Mouse (Mus musculus): ENCODE results near the gene Lrrc74a. TPM values are rescaled to one million over a fixed set of nuclear protein-coding genes. Genes with fewer than 3 reads are reported as not detected.

Gene Lrrc74a
- polyA plus RNA-seq, 1 experiment from 2014 or later, result not detected

DNA sequence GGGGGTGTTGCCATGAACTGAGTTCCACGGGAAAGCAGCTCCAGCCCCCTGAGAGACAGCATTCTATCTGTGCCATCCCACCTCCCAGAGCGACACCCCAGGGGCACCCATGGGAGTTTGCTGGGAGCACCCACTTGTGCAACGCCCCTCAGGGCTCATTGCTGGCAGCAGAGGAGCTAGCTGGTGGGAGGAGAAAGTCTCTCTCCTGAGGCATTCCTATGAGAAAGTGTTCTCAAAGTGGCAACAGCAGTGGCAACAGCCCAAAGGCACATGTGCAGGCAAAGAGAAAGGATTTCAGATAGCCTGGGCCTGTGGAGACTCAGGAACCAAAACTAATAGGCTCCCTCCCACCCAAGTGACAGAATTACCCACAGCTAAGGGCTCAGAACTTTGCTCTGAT lies 78.6 kb downstream of the Lrrc74a start:
- no peaks in the 10 kb centered on the region for H3K36me3 ChIP-seq (replicated peaks)
- WGBS, result 74% methylated on average over 3 of the region's 3 CpGs
- H3K9me3 ChIP-seq, result no peaks in the 10 kb centered on the region
- H3K27me3 ChIP-seq (replicated peaks), result no peaks in the 10 kb centered on the region
- no peak overlapping the region for H3K9ac ChIP-seq
- H3K4me2 ChIP-seq, result no peak overlapping the region
- ATAC-seq (replicated peaks), result no peak
- peaks cover 92% of the 10 kb centered on the region for H3K4me1 ChIP-seq
- peak overlapping the region; percentile 65 for H3K27ac ChIP-seq
- H3K4me3 ChIP-seq, result no peak overlapping the region

Other genes with a start within 250 kb of the Lrrc74a start
- 36.6 and 41.6 TPM in 2 replicates for gene Vash1, start 55.7 kb upstream of the Lrrc74a start, polyA plus RNA-seq (2015; fragmentation: Nextera tagmentation; extraction: Ambion mirVana)
- 11.5 and 12.8 TPM in 2 replicates for gene Angel1, start 7.9 kb upstream of the Lrrc74a start, polyA plus RNA-seq (2015; fragmentation: Nextera tagmentation; extraction: Ambion mirVana)
- 94.3 and 98.5 TPM in 2 replicates for gene Irf2bpl, start 150.4 kb downstream of the Lrrc74a start, polyA plus RNA-seq (2015; fragmentation: Nextera tagmentation; extraction: Ambion mirVana)
- 55.0 and 56.0 TPM in 2 replicates for gene Cipc, start 212.7 kb downstream of the Lrrc74a start, polyA plus RNA-seq (2015; fragmentation: Nextera tagmentation; extraction: Ambion mirVana)